Mouse (Mus musculus): ENCODE results near the gene Slc22a17.
A peak's percentile ranks its signal among the peaks of the same experiment; 100 is the strongest.

Gene Slc22a17

DNA sequence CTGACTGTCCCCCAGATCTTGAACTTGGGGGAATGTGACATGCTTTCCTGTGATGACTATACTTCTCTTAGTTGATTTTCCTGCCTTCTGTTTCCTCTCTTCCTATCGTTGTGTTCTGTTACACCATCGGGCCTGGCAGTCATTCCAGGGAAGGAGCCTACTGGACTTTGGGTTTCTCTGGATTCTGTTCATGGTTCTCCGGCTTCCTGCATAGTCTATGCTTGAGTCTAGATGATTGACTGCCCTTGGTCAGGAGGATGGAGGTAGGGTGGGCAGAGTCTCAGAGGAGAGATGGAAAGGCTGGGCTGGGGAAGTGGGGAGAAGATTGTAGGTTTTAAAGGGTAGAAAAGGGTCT is 27.2 kb upstream of the Slc22a17 start:
- ATAC-seq (ENCODE audit: insufficient number of reproducible peaks, low FRiP score, low TSS enrichment): no peak

GRCm38 (mm10) chr14:54939434-54940175 is 26.7 kb upstream of the Slc22a17 start:
- no peak for ATAC-seq (ENCODE audit: insufficient number of reproducible peaks, low FRiP score, low TSS enrichment)

- ATAC-seq (ENCODE audit: insufficient number of reproducible peaks, low FRiP score, low TSS enrichment): no peak
Measured at GRCm38 (mm10) chr14:54938431-54939219, 25.7 kb upstream of the Slc22a17 start.

GRCm38 (mm10) chr14:54937361-54938182 is 24.6 kb upstream of the Slc22a17 start:
- ATAC-seq (ENCODE audit: insufficient number of reproducible peaks, low FRiP score, low TSS enrichment): no peak

GRCm38 (mm10) chr14:54936831-54937160 is 23.9 kb upstream of the Slc22a17 start:
- no peak for ATAC-seq (ENCODE audit: insufficient number of reproducible peaks, low FRiP score, low TSS enrichment)

GRCm38 (mm10) chr14:54935904-54936830 is 23.2 kb upstream of the Slc22a17 start, which contains the start of gene Cmtm5:
Gene Cmtm5, plus strand, starts transcription at chr14:54936261.
- 0 out of 2 replicates have a peak, but pooled peaks have one; percentile 40 for ATAC-seq (ENCODE audit: insufficient number of reproducible peaks, low FRiP score, low TSS enrichment)

DNA sequence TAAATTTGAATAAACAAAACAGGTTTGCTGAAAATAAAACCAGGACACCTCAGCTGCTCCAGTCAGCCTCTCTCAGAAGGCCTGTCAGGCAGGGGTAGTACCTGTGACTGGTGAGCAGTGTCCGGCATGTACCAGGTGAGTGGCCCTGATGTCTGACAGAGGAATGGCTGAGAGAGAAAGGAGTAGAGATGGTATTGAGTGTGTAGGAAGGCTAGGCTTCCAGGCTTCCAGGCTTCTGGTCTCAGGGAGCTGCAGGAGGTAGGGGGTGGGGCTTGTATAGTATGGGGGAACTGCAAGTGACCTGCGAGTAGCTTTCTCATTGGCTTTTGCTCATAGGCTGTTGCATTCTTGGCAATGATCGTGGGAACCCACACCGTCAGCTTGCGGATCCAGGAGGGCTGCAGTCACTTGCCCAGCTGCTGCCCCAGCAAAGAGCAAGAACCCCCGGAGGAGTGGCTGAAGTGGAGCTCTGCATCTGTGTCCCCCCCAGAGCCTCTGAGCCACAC is 19.8 kb upstream of the Slc22a17 start, which contains the start of gene Il25:
Il25 (plus strand) TSS at position 51 of the 506 bp plus-strand sequence.
- no peak for ATAC-seq (ENCODE audit: insufficient number of reproducible peaks, low FRiP score, low TSS enrichment)

DNA sequence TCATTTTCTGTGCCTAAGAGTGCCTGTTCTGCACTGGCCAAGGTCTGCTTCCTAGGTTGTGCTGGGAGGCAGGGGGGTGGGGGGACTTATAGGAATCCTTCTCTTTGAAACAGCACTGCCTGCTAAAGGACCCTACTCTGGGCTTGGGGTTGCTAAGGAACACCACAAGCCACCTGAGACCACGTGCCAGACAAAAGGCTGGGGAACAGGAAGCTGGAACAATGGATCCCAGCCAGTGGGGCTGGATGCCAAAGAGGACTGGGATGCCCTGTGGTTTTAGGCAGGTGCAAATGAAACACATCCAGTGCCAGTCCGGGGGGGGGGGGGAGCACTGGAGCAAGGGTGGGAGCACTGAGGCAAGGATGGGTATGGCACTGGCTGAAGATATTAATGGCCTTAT is 17.5 kb upstream of the Slc22a17 start:
- ATAC-seq (ENCODE audit: insufficient number of reproducible peaks, low FRiP score, low TSS enrichment): no peak

- ATAC-seq (ENCODE audit: insufficient number of reproducible peaks, low FRiP score, low TSS enrichment): no peak
Measured at GRCm38 (mm10) chr14:54929801-54930200, 16.9 kb upstream of the Slc22a17 start.

DNA sequence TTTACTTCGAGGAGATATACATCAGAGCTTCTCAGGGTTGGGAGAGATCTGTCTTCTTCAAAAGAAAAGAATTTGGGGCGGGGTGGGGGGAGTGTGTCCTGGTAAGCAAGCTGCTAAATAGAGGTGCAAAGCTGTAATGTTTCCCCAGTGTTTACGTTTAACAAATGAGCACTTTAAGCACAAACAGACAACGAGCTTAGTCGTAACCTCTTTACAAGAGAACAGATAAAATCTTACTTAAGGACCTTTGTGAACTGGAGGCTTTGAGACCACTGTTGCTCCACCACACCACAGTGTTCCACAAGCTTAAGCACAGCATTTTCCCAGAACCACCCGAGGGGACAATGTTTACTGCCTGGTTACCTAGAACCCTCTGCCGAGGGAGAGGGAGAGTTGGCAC is 14.4 kb upstream of the Slc22a17 start:
- no peak for ATAC-seq (ENCODE audit: insufficient number of reproducible peaks, low FRiP score, low TSS enrichment)

DNA sequence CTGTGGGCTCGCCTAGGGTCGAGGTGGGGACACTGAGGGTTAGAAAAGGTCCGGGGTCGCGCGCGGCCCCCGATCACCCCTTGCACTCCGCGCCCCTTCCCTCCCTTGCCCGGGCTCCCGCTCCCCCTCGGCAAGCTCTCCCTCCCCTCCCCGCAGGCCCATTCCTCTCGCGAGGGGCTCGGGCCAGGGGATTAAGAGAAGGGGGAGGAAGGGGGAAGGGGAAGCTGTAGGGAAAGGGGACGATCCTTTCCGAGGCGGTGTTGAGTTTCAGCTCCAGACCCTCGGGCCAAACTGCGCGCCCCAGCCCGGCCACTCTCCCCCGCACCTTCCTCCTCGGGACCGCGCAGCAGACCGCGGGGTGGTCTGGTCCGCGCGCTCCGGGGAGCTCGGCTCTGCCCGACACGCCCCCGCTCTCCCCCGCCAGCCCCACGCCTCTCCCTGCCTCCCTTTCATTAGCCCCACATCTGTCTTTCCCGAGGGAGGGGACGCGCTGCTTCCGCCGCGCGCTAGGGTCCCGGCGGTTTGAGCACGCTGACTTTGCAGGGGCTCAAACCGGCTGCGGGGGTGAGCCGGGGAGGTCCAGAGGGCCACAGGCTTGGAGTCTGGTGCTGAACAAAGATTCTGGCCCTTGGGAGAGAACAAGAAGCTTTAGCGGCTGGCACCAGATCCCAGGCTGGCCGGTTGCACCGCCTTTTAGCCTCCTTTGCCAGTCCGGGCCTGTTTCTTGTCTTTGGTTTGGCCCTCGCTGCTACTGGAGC is 13.6 kb upstream of the Slc22a17 start:
- ATAC-seq (ENCODE audit: insufficient number of reproducible peaks, low FRiP score, low TSS enrichment): no peak

DNA sequence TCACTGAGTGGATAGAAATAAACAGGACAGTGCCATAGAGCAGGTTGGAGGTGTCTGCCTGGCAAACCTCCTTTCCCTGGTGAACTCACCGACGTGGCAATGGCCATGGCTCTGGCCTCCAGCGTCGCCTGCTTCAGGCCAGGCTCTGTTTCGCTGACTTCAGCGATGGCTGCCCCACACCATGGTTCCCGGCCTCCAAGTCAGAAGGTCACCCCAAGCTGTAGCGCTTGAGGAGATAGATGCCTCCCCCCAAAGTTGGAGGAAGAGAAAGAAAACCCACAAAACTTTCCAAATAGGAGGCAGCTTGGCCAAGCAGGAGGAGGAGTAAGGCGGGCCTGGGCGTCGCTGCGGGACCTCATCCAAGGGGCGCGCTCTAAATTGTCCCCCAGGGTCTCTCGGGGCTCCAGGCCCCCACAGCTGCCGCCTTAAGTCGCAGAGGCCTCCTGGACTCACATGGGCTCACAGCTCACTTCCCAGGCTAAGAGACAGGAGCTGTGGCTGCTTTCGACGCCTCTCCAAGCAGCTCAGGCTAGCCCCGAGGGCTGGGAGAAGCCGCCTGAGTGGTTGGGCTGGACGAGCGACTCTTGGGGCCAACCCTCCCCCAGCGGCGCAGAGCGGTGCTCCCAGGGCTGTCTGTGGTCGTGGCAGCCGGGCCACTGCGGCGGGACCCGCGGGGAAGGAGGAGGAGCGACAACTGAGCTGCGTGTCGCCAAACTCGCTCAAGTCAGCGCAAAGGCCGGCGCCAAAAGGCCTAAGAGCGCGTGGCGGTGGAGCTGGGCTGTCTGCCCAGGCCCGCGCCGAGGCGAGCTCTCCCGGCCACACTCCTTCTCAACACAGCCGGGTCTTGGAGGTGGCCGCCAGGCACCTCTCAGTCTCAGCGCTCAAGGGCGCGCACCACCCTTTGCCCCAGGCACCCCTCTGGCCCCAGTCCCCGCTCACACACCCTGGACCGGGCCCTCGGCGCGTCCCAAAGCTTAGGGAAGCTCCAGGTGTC is 12.7 kb upstream of the Slc22a17 start, which contains the start of gene Efs:
Efs (minus strand) TSS at position 778 of the 994 bp plus-strand sequence.
- peak; percentile 54; the same call in 1 of the 2 replicates for ATAC-seq (ENCODE audit: insufficient number of reproducible peaks, low FRiP score, low TSS enrichment)

- no peak for ATAC-seq (ENCODE audit: insufficient number of reproducible peaks, low FRiP score, low TSS enrichment)
Measured at GRCm38 (mm10) chr14:54924641-54925348, 11.9 kb upstream of the Slc22a17 start.

DNA sequence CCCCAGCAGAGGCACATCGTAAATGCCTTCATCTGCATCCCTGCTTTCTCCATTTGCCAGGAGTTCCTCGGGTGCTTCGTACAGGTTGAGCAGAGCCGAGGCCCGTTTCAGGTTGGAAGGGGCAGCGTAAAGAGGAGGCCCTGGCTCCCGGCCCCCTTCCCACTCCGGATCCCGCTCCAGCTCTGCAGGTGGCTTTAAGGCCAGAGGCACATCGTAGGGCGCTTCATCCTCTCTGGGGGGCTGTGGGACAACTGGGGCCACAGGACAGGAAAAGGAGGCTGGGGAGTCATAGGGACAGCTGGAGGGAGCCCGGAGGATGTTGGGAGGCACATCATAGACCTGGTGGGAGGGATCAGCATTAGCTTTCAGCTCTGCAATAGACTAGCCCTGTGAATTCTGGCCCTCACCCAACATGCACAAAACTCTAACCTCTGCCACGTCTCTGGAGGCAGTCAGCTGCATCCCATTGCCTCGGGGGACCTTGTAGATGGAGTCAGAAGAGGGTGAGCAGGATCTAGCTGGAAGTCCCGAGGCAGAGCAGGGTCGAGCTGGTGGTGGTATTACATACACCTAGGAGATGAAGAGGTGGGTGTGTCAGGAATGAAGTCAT is 7.2 kb upstream of the Slc22a17 start:
- ATAC-seq (ENCODE audit: insufficient number of reproducible peaks, low FRiP score, low TSS enrichment): no peak

DNA sequence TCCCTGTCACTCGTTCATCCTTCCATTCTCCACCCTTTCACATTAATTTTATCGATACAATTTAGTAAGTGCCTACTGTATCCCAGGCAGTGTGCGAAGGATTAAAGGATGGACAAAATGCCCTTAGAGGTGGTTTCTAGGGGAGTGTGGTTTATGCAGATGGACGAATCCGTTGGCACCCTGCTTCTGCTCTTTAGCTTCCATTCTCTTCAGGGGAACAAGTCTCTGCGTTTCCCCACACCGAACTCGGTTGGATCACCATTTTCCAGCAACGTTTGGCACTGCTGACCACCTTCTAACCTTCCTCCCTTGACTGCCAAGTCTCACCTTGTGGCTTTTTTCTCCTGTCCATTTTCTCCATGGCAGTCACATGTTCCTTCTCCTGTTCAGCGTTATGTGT is 411 bp upstream of the Slc22a17 start:
- no peak for ATAC-seq (ENCODE audit: insufficient number of reproducible peaks, low FRiP score, low TSS enrichment)

GRCm38 (mm10) chr14:54912109-54912850 is 652 bp downstream of the Slc22a17 start:
- no peak; the same call in 1 of the 2 replicates for ATAC-seq (ENCODE audit: insufficient number of reproducible peaks, low FRiP score, low TSS enrichment)
